Mouse (Mus musculus): ENCODE measurements around the gene Slc16a1.

DNA sequence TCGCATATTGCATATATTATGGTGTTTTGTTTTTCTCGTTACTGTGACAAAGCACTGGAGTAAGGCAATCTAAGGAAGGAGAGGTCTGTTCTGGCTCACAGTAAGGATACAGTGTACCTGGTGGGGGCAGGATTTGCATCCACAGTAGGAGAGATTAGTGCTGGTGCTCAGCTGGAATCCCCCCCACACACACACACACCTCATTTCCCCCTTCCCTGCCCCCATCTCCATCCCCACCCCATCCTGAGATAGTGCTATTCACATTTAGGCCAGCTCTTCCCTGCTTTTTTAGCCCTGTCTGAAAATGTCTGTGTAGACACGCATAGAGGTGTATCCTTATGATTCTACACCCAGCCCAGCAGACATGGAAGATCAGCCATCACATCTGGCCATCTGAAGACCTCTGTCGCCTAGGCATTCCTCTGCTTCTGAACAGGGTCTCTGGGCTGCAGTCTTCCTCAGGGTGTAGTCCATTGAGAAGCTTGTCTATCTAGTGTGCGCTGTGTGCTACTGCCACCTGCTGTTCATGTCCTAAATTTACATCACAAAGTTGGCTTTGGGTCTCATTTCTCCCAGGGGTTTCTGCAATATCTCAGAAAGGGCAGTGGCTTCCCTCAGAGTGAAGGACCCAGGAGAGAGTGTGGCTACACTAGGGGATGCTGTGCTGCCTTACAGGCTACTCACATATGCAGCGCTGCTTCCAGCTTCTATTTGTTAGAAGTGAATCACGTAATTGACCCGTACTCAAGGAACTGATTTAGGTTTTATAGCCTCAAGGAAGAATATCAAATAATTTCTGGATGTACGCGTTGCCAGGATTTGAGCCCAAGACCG lies 44.4 kb downstream of the Slc16a1 start:
- TF ChIP-seq CTCF (IDR thresholded peaks at IDR 0.05; ENCODE audit: extremely low read depth, insufficient read depth, low read length) = peak; percentile 94
- no peak for TF ChIP-seq POLR2A (IDR thresholded peaks at IDR 0.05; ENCODE audit: extremely low read depth, insufficient read depth, low read length)

Data from cortical plate, adult 2 months (tissue).